Mouse (Mus musculus): ENCODE results near the gene Adra1d. TPM values are rescaled to one million over a fixed set of nuclear protein-coding genes. Genes with fewer than 3 reads are reported as not detected.
A peak's percentile ranks its signal among the peaks of the same experiment; 100 is the strongest.

Adra1d gene
- polyA plus RNA-seq, 1 experiment from 2014 or later, result 0.59 TPM

- no peak overlapping the region for H3K27ac ChIP-seq
- H3K27me3 ChIP-seq (ENCODE audit: insufficient read depth, poor library complexity, severe bottlenecking), result peaks cover 11% of the 10 kb centered on the region; the same call in 1 of the 2 replicates
- no peak for DNase-seq (ENCODE audit: low spot score)
- H3K9me3 ChIP-seq, result no peaks in the 10 kb centered on the region
- 0 out of 2 replicates have a peak, but pooled peaks cover 4% of the 10 kb centered on the region for H3K4me1 ChIP-seq
- no peak overlapping the region for H3K4me3 ChIP-seq
- peaks cover 3% of the 10 kb centered on the region; the same call in 1 of the 2 replicates for H3K36me3 ChIP-seq
- 38% methylated on average over 11 of the region's 11 CpGs for WGBS
Measured at GRCm38 (mm10) chr2:131529898-131530622, 32.0 kb downstream of the Adra1d start.

GRCm38 (mm10) chr2:131527061-131527460 lies 35.0 kb downstream of the Adra1d start:
- no peak for DNase-seq (ENCODE audit: low spot score)

GRCm38 (mm10) chr2:131520743-131521142 lies 41.3 kb downstream of the Adra1d start:
- Histone ChIP-seq H3K27me3 (ENCODE audit: insufficient read depth, poor library complexity, severe bottlenecking) (no peaks in the 10 kb centered on the region), H3K4me1 (peaks cover 34% of the 10 kb centered on the region), H3K36me3 (peaks cover 29% of the 10 kb centered on the region), H3K4me3 (no peak overlapping the region), H3K27ac (no peak overlapping the region), H3K9me3 (no peaks in the 10 kb centered on the region)
- WGBS, result 95% methylated on average over 19 of the region's 19 CpGs
- no peak for DNase-seq (ENCODE audit: low spot score)

More at GRCm38 (mm10) chr2:131527061-131527460, 35.0 kb downstream of the Adra1d start:
- Histone ChIP-seq H3K27me3 (ENCODE audit: insufficient read depth, poor library complexity, severe bottlenecking) (0 out of 2 replicates have a peak, but pooled peaks cover 6% of the 10 kb centered on the region), H3K9me3 (no peaks in the 10 kb centered on the region), H3K36me3 (peaks cover 10% of the 10 kb centered on the region), H3K27ac (no peak overlapping the region), H3K4me1 (0 out of 2 replicates have a peak, but pooled peaks cover 4% of the 10 kb centered on the region), H3K4me3 (no peak overlapping the region)
- 34% methylated on average over 3 of the region's 3 CpGs for WGBS

- Histone ChIP-seq H3K36me3 (peaks cover 23% of the 10 kb centered on the region), H3K9me3 (no peaks in the 10 kb centered on the region), H3K27me3 (ENCODE audit: insufficient read depth, poor library complexity, severe bottlenecking) (no peaks in the 10 kb centered on the region), H3K4me1 (peaks cover 51% of the 10 kb centered on the region), H3K27ac (peak overlapping the region; percentile 30; the same call in 1 of the 2 replicates), H3K4me3 (no peak overlapping the region)
- WGBS, result 6% methylated on average over 3 of the region's 3 CpGs
- no peak for DNase-seq (ENCODE audit: low spot score)
Measured at GRCm38 (mm10) chr2:131518790-131519189, 43.3 kb downstream of the Adra1d start.

- 86% methylated on average over 4 of the region's 4 CpGs for WGBS
- no peaks in the 10 kb centered on the region for H3K27me3 ChIP-seq (ENCODE audit: insufficient read depth, poor library complexity, severe bottlenecking)
- 0 out of 2 replicates have a peak overlapping the region, but pooled peaks have one; percentile 30 for H3K27ac ChIP-seq
- H3K36me3 ChIP-seq, result peaks cover 23% of the 10 kb centered on the region
- no peak for DNase-seq (ENCODE audit: low spot score)
- H3K4me3 ChIP-seq, result no peak overlapping the region
- H3K4me1 ChIP-seq, result peaks cover 57% of the 10 kb centered on the region
- no peaks in the 10 kb centered on the region for H3K9me3 ChIP-seq
Measured at GRCm38 (mm10) chr2:131517550-131517949, 44.5 kb downstream of the Adra1d start.

- H3K4me1 ChIP-seq, result peaks cover 61% of the 10 kb centered on the region
- H3K27me3 ChIP-seq (ENCODE audit: insufficient read depth, poor library complexity, severe bottlenecking), result no peaks in the 10 kb centered on the region
- no peaks in the 10 kb centered on the region for H3K9me3 ChIP-seq
- no peak for DNase-seq (ENCODE audit: low spot score)
- H3K4me3 ChIP-seq, result peak overlapping the region; percentile 36; the same call in 1 of the 2 replicates
- peaks cover 5% of the 10 kb centered on the region; the same call in 1 of the 2 replicates for H3K36me3 ChIP-seq
- H3K27ac ChIP-seq, result peak overlapping the region; percentile 82
- WGBS, result 36% methylated on average over 4 of the region's 4 CpGs
Measured at GRCm38 (mm10) chr2:131514055-131514621, 47.9 kb downstream of the Adra1d start.

GRCm38 (mm10) chr2:131513477-131513876 lies 48.6 kb downstream of the Adra1d start:
- Histone ChIP-seq H3K27ac (peak overlapping the region; percentile 82), H3K4me3 (peak overlapping the region; percentile 36; the same call in 1 of the 2 replicates), H3K27me3 (ENCODE audit: insufficient read depth, poor library complexity, severe bottlenecking) (no peaks in the 10 kb centered on the region), H3K36me3 (peaks cover 5% of the 10 kb centered on the region; the same call in 1 of the 2 replicates), H3K4me1 (peaks cover 61% of the 10 kb centered on the region), H3K9me3 (no peaks in the 10 kb centered on the region)
- 58% methylated on average over 2 of the region's 2 CpGs for WGBS
- no peak for DNase-seq (ENCODE audit: low spot score)

GRCm38 (mm10) chr2:131510531-131510930 lies 51.6 kb downstream of the Adra1d start:
- H3K9me3 ChIP-seq, result no peaks in the 10 kb centered on the region
- H3K4me1 ChIP-seq, result peaks cover 67% of the 10 kb centered on the region
- H3K27me3 ChIP-seq (ENCODE audit: insufficient read depth, poor library complexity, severe bottlenecking), result no peaks in the 10 kb centered on the region
- 69% methylated on average over 5 of the region's 5 CpGs for WGBS
- no peak overlapping the region for H3K4me3 ChIP-seq
- no peak for DNase-seq (ENCODE audit: low spot score)
- peak overlapping the region; percentile 84; the same call in 1 of the 2 replicates for H3K27ac ChIP-seq
- H3K36me3 ChIP-seq, result no peaks in the 10 kb centered on the region

- Histone ChIP-seq H3K4me1 (peaks cover 64% of the 10 kb centered on the region), H3K4me3 (peak overlapping the region; percentile 56), H3K9me3 (no peaks in the 10 kb centered on the region), H3K36me3 (no peaks in the 10 kb centered on the region), H3K27me3 (ENCODE audit: insufficient read depth, poor library complexity, severe bottlenecking) (no peaks in the 10 kb centered on the region), H3K27ac (peak overlapping the region; percentile 84)
- 14% methylated on average over 17 of the region's 17 CpGs for WGBS
- peak; percentile 85 for DNase-seq (ENCODE audit: low spot score)
Measured at GRCm38 (mm10) chr2:131509671-131510313, 52.3 kb downstream of the Adra1d start.

GRCm38 (mm10) chr2:131508501-131508900 lies 53.6 kb downstream of the Adra1d start:
- H3K27me3 ChIP-seq (ENCODE audit: insufficient read depth, poor library complexity, severe bottlenecking), result no peaks in the 10 kb centered on the region
- H3K4me1 ChIP-seq, result peaks cover 53% of the 10 kb centered on the region
- H3K36me3 ChIP-seq, result no peaks in the 10 kb centered on the region
- WGBS, result 46% methylated on average over 2 of the region's 2 CpGs
- no peak for DNase-seq (ENCODE audit: low spot score)
- H3K27ac ChIP-seq, result no peak overlapping the region
- H3K4me3 ChIP-seq, result no peak overlapping the region
- no peaks in the 10 kb centered on the region for H3K9me3 ChIP-seq

GRCm38 (mm10) chr2:131506358-131506757 lies 55.7 kb downstream of the Adra1d start:
- WGBS, result 37% methylated on average over 3 of the region's 3 CpGs
- peaks cover 68% of the 10 kb centered on the region for H3K4me1 ChIP-seq
- no peaks in the 10 kb centered on the region for H3K9me3 ChIP-seq
- H3K27ac ChIP-seq, result peak overlapping the region; percentile 69; the same call in 1 of the 2 replicates
- DNase-seq (ENCODE audit: low spot score), result no peak
- no peaks in the 10 kb centered on the region for H3K36me3 ChIP-seq
- H3K4me3 ChIP-seq, result no peak overlapping the region
- H3K27me3 ChIP-seq (ENCODE audit: insufficient read depth, poor library complexity, severe bottlenecking), result no peaks in the 10 kb centered on the region

GRCm38 (mm10) chr2:131505431-131505830 lies 56.7 kb downstream of the Adra1d start:
- Histone ChIP-seq H3K4me3 (no peak overlapping the region), H3K27ac (no peak overlapping the region), H3K4me1 (peaks cover 73% of the 10 kb centered on the region), H3K9me3 (no peaks in the 10 kb centered on the region), H3K36me3 (no peaks in the 10 kb centered on the region), H3K27me3 (ENCODE audit: insufficient read depth, poor library complexity, severe bottlenecking) (no peaks in the 10 kb centered on the region)
- no peak for DNase-seq (ENCODE audit: low spot score)

- Histone ChIP-seq H3K4me1 (peaks cover 58% of the 10 kb centered on the region), H3K4me3 (no peak overlapping the region), H3K27me3 (ENCODE audit: insufficient read depth, poor library complexity, severe bottlenecking) (no peaks in the 10 kb centered on the region), H3K27ac (no peak overlapping the region), H3K36me3 (no peaks in the 10 kb centered on the region), H3K9me3 (no peaks in the 10 kb centered on the region)
- DNase-seq (ENCODE audit: low spot score), result no peak
- 60% methylated on average over 5 of the region's 5 CpGs for WGBS
Measured at GRCm38 (mm10) chr2:131502561-131502960, 59.5 kb downstream of the Adra1d start.

Data from heart, embryonic 10.5 days (tissue).